Mouse (Mus musculus): ENCODE measurements around the gene Prrg3.

DNA sequence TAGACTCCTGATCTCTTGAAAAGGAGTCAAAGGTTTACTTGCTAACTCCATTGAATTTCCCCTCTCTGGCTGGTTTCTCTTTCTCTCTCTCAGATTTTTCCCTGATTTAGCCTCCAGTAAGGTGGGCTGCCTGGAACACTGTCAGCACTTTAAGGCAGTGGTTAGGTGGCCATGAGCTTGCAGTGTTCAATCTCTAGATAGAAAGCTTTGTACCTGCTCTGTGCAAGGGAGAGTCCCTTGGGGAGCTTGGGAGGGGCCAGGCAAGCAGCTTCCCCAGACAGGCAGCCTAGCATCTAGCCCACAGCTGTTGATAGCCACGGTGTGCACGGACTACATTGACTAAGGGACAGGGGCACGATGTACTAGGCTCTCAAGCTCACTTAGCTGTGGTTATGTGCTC lies 29.1 kb downstream of the Prrg3 start, which contains the start of gene Cnga2:
- TF ChIP-seq EP300 (IDR thresholded peaks at IDR 0.05; ENCODE audit: low read depth) (no peak), CTCF (IDR thresholded peaks at IDR 0.05; ENCODE audit: low read depth) (no peak)

Data from liver, postnatal 0 days (tissue).